Mouse (Mus musculus) limb, embryonic 13.5 days (tissue): ENCODE results near the gene Dennd2a. TPM values are rescaled to one million over a fixed set of nuclear protein-coding genes. Genes with fewer than 3 reads are reported as not detected.

Experiments used
- ATAC-seq: fragments of 200-750 bp; cut with Nextera tagmentation; 2 replicates; pipeline ENCODE4 v1.8.0; 2017; ENCODE audit warnings: low read depth, moderate number of reproducible peaks, moderate TSS enrichment; ENCODE audit not compliant: low FRiP score
- H3K27ac ChIP-seq: fragments of 300-500 bp; sonication (generic); 2 replicates; pipeline ENCODE4 v1.5.1; 2015; ENCODE audit warnings: inconsistent platforms, mild to moderate bottlenecking, moderate library complexity
- H3K27me3 ChIP-seq: fragments of 300-500 bp; sonication (generic); 2 replicates; pipeline ENCODE4 v1.6.1; 2015; ENCODE audit warnings: mild to moderate bottlenecking, inconsistent platforms
- H3K36me3 ChIP-seq: fragments of 300-500 bp; sonication (generic); 2 replicates; pipeline ENCODE4 v1.6.1; 2015; ENCODE audit warnings: inconsistent platforms, mild to moderate bottlenecking, moderate library complexity
- H3K4me1 ChIP-seq: fragments of 300-500 bp; sonication (generic); 2 replicates; pipeline ENCODE4 v1.6.1; 2015; ENCODE audit warnings: inconsistent platforms
- H3K4me2 ChIP-seq: fragments of 300-500 bp; sonication (generic); replicated peaks from 2 replicates; pipeline ENCODE4 v1.6.1; 2015; ENCODE audit warnings: inconsistent platforms, mild to moderate bottlenecking, moderate library complexity
- H3K4me3 ChIP-seq: fragments of 300-500 bp; sonication (generic); 2 replicates; pipeline ENCODE4 v1.5.1; 2015; ENCODE audit warnings: moderate library complexity, mild to moderate bottlenecking, inconsistent platforms
- H3K9ac ChIP-seq: fragments of 300-500 bp; sonication (generic); 2 replicates; pipeline ENCODE4 v1.6.1; 2015; ENCODE audit warnings: mild to moderate bottlenecking, inconsistent platforms
- H3K9me3 ChIP-seq: fragments of 300-500 bp; sonication (generic); 2 replicates; pipeline ENCODE4 v1.6.1; 2016; ENCODE audit warnings: inconsistent platforms
- whole genome bisulfite sequencing: fragments of 180-500 bp; shearing (Covaris S2); methylation state at CpG from one replicate; pipeline ENCODE4 v1.1.7; 2015; 5-methylcytosine and 5-hydroxymethylcytosine counted together
- polyA plus RNA-seq: library from polyadenylated mRNA; unstranded; fragments of >200 nt; fragmentation: Nextera tagmentation; extraction: Ambion mirVana; gene quantifications from 2 replicates; pipeline ENCODE4 v1.2.1, GENCODE M21; 2015

The Dennd2a gene
- polyA plus RNA-seq, result 25.8 and 30.1 TPM in 2 replicates

DNA sequence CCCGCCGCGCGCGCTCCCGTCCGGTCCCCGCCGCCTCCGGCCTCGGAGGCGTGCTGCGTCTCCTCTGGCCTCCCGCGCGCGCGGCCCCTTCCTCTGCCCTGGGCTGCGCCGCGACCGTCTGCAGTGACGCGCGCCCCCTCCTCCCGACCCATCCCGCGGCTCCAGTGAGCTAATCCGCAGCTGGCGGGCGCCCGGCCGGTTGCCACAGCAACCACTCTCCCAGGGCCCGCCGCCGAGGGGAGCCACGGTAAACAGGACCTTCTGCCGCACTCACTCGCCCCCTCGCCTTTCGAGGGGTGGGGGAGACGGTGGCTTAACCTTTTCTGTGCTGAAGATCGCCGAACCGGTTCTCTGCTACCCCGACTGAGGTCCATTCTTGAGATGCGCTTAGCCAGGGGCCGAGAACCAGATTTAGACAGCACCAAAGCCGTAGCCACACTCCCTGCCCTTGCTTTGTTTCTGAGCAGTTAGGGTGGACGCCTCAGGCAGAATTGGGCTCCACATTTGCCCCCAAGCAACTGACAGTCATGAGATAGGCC is at the start of gene Dennd2a:
Gene Dennd2a, minus strand, starts transcription at position 145 of the 539 bp plus-strand sequence.
- Histone ChIP-seq H3K9me3 (no peaks in the 10 kb centered on the region), H3K27me3 (no peaks in the 10 kb centered on the region), H3K27ac (peak within 1 kb of the TSS; percentile 94), H3K4me2 (peak within 1 kb of the TSS; percentile 80), H3K36me3 (peaks cover 13% of the 10 kb centered on the region), H3K9ac (peak within 1 kb of the TSS; percentile 97), H3K4me1 (peaks cover 40% of the 10 kb centered on the region), H3K4me3 (peak within 1 kb of the TSS; percentile 88)
- peak; percentile 95 for ATAC-seq
- WGBS, result under 1% methylated on average over 41 of the region's 50 CpGs

- no peak overlapping the region for H3K27ac ChIP-seq
- 76% methylated on average over 5 of the region's 5 CpGs for WGBS
- H3K27me3 ChIP-seq, result no peaks in the 10 kb centered on the region
- H3K4me2 ChIP-seq, result no peak overlapping the region
- no peak for ATAC-seq
- H3K9ac ChIP-seq, result no peak overlapping the region
- no peaks in the 10 kb centered on the region for H3K9me3 ChIP-seq
- no peaks in the 10 kb centered on the region for H3K4me1 ChIP-seq
- H3K4me3 ChIP-seq, result no peak overlapping the region
- H3K36me3 ChIP-seq, result peaks cover 24% of the 10 kb centered on the region
Measured at GRCm38 (mm10) chr6:39607365-39607764, 49.7 kb upstream of the Dennd2a start.

DNA sequence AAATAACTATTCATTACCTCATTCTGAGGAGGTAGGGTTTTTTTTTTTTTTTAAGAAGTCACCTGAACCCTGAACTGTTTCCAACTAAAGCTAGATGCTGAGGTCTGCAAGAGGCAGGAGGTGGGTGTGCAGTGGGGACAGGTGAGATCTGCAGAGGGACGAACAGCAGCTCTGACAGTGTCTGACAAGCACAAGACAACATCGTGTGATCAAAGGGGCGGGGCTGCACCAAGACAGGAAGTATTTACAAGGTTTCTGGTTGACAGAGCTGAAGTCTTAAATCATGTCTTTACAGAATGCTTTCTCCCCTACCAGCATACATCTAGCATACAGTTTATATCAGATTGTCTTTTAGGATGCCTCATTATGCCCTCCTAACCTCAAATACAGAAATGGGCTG is 49.2 kb upstream of the Dennd2a start:
- no peaks in the 10 kb centered on the region for H3K9me3 ChIP-seq
- H3K27me3 ChIP-seq, result no peaks in the 10 kb centered on the region
- no peak overlapping the region for H3K27ac ChIP-seq
- H3K9ac ChIP-seq, result no peak overlapping the region
- H3K4me1 ChIP-seq, result no peaks in the 10 kb centered on the region
- no peak overlapping the region for H3K4me2 ChIP-seq
- H3K4me3 ChIP-seq, result no peak overlapping the region
- ATAC-seq, result no peak
- 62% methylated on average over 3 of the region's 3 CpGs for WGBS
- H3K36me3 ChIP-seq, result peaks cover 29% of the 10 kb centered on the region

DNA sequence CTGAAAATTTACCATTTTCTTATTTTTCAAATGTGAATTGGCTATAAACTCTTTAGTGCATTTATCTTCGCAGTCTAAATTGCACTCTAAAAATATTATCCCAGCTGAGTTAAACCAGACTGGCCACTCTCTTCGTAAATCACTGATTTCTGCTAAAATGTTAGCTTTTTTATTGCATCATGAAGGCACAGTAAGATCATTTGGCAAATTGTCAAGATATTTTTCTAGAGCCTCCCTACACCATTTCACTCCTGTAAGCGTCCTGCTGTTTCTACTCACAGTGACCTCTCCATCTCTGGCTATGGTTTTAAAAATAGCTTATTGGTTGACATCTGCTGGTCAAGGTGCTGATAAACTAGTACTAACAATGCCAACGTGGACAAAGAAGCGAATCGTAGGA is 48.4 kb upstream of the Dennd2a start:
- Histone ChIP-seq H3K4me3 (no peak overlapping the region), H3K9me3 (no peaks in the 10 kb centered on the region), H3K36me3 (peaks cover 34% of the 10 kb centered on the region), H3K9ac (no peak overlapping the region), H3K27me3 (no peaks in the 10 kb centered on the region), H3K27ac (no peak overlapping the region), H3K4me1 (no peaks in the 10 kb centered on the region), H3K4me2 (no peak overlapping the region)
- ATAC-seq, result no peak
- 81% methylated on average over 6 of the region's 6 CpGs for WGBS

- no peak overlapping the region for H3K9ac ChIP-seq
- 86% methylated on average over 5 of the region's 5 CpGs for WGBS
- no peak overlapping the region for H3K4me3 ChIP-seq
- no peaks in the 10 kb centered on the region for H3K9me3 ChIP-seq
- peaks cover 42% of the 10 kb centered on the region for H3K36me3 ChIP-seq
- H3K27me3 ChIP-seq, result no peaks in the 10 kb centered on the region
- H3K4me2 ChIP-seq, result no peak overlapping the region
- H3K4me1 ChIP-seq, result no peaks in the 10 kb centered on the region
- ATAC-seq, result no peak
- no peak overlapping the region for H3K27ac ChIP-seq
Measured at GRCm38 (mm10) chr6:39604565-39604964, 46.9 kb upstream of the Dennd2a start.

GRCm38 (mm10) chr6:39601828-39602227 is 44.2 kb upstream of the Dennd2a start:
- Histone ChIP-seq H3K9me3 (no peaks in the 10 kb centered on the region), H3K4me3 (no peak overlapping the region), H3K27me3 (no peaks in the 10 kb centered on the region), H3K9ac (no peak overlapping the region), H3K4me2 (no peak overlapping the region), H3K4me1 (no peaks in the 10 kb centered on the region), H3K36me3 (peaks cover 67% of the 10 kb centered on the region), H3K27ac (no peak overlapping the region)
- WGBS, result 85% methylated on average over 3 of the region's 3 CpGs
- no peak for ATAC-seq

GRCm38 (mm10) chr6:39600851-39601250 is 43.2 kb upstream of the Dennd2a start:
- WGBS, result 93% methylated on average over 3 of the region's 3 CpGs

DNA sequence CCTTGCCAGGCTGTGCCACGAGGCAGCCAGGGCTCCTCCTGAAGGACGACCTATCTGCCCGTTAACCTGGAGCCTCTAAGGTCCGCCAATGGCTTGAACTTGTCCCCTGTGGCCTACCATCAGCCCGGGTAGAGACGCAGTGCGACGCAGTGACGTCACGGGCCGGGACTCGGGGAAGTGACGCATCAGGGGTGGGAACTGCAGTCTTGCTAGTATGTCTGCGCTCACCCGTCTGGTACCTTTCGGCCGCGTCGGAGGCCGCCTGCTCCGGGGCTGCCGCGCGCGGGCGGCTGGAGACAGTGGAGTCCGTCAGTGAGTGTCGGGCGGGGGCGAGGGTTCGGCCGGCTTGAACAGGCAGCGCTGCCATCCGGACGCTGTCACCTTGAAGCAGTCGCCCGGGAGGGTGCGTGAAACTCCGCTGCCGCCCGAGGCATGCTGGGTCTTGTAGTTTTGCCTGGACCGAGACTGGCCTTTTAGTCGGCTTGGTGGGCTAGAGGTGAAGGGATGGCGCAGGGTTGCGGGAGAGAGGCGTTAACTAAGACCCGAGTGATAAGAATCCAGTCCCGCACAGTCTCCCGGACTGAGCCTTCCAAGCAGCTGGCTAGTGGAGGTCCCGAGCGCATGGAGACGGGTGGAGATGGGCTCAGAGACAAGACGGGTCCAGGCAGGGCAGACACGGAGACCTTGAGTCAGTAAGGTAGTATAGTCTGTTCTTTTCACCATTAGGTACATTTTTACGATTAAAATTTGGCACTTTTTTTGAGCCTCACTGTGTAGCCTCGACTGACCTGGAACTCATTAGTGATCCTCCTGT is 34.9 kb upstream of the Dennd2a start, which contains the start of gene Ndufb2:
Gene Ndufb2, plus strand, starts transcription at position 174 of the 814 bp plus-strand sequence.
- peaks cover 12% of the 10 kb centered on the region for H3K4me1 ChIP-seq

More at GRCm38 (mm10) chr6:39600851-39601250, 43.2 kb upstream of the Dennd2a start:
- Histone ChIP-seq H3K4me1 (no peaks in the 10 kb centered on the region), H3K36me3 (peaks cover 69% of the 10 kb centered on the region), H3K27me3 (no peaks in the 10 kb centered on the region), H3K4me2 (no peak overlapping the region), H3K9me3 (no peaks in the 10 kb centered on the region), H3K27ac (no peak overlapping the region), H3K4me3 (no peak overlapping the region), H3K9ac (no peak overlapping the region)
- no peak for ATAC-seq

GRCm38 (mm10) chr6:39591481-39591880 is 33.8 kb upstream of the Dennd2a start:
- Histone ChIP-seq H3K27me3 (no peaks in the 10 kb centered on the region), H3K9me3 (no peaks in the 10 kb centered on the region), H3K4me3 (peak overlapping the region; percentile 79), H3K36me3 (peaks cover 41% of the 10 kb centered on the region), H3K27ac (no peak overlapping the region), H3K9ac (no peak overlapping the region), H3K4me2 (peak overlapping the region; percentile 68), H3K4me1 (peaks cover 12% of the 10 kb centered on the region)
- WGBS, result 95% methylated on average over 4 of the region's 4 CpGs
- no peak for ATAC-seq

More for the DNA sequence above, 34.9 kb upstream of the Dennd2a start, which contains the start of gene Ndufb2:
- Histone ChIP-seq H3K9me3 (no peaks in the 10 kb centered on the region), H3K9ac (peak within 1 kb of the TSS; percentile 86), H3K4me2 (peak within 1 kb of the TSS; percentile 68), H3K27ac (peak within 1 kb of the TSS; percentile 90), H3K4me3 (peak within 1 kb of the TSS; percentile 79), H3K36me3 (peaks cover 40% of the 10 kb centered on the region), H3K27me3 (no peaks in the 10 kb centered on the region)
- under 1% methylated on average over 56 of the region's 56 CpGs for WGBS
- peak; percentile 98 for ATAC-seq

- no peak for ATAC-seq
- 96% methylated on average over 6 of the region's 6 CpGs for WGBS
- Histone ChIP-seq H3K36me3 (peaks cover 93% of the 10 kb centered on the region), H3K9ac (no peak within 1 kb of the TSS), H3K4me1 (no peaks in the 10 kb centered on the region), H3K4me2 (no peak within 1 kb of the TSS), H3K27ac (no peak within 1 kb of the TSS), H3K9me3 (no peaks in the 10 kb centered on the region), H3K27me3 (no peaks in the 10 kb centered on the region), H3K4me3 (no peak within 1 kb of the TSS)
Measured at GRCm38 (mm10) chr6:39585517-39585916, 27.9 kb upstream of the Dennd2a start, which contains the start of gene Gm42420. Gm42420 (plus strand) TSS chr6:39585753.

DNA sequence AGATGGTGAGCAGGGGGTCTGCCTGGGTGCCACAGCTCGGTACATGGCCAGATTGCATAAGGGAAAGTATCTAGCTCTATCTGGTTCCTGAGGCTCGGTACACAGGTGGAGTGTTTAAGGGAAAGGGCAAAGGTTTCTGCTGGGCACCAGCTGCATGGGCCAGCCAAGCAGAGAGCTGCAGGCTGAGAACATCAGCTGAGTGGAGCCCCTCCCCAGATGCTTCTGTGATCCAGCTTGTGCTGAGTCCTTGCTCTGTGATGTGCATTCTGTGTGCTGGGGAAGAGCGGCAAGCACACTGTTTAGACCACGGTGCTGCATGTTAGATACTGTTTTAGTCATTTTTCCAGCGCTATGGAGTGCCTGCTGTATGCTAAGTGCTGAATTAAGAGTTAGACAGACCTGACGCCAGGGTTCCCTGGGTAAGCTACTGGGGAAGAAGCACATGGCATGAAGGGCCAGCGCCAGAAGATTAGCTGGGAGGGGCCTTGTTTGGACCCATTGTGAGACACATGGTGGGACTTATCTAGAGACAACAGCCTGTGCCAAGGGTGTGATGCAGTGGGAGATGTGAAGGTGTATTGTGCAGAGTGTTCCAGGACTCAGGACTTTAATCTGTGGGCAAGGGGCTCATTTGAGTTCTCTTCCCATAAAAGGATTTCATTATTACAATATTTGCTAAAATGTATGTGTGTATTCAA is 23.6 kb upstream of the Dennd2a start:
- H3K27me3 ChIP-seq, result no peaks in the 10 kb centered on the region
- no peak overlapping the region for H3K27ac ChIP-seq
- no peaks in the 10 kb centered on the region for H3K4me1 ChIP-seq
- no peak overlapping the region for H3K4me2 ChIP-seq
- WGBS, result 85% methylated on average over 7 of the region's 7 CpGs
- peaks cover 92% of the 10 kb centered on the region for H3K36me3 ChIP-seq
- H3K9me3 ChIP-seq, result no peaks in the 10 kb centered on the region
- H3K4me3 ChIP-seq, result no peak overlapping the region
- ATAC-seq, result no peak
- H3K9ac ChIP-seq, result no peak overlapping the region

GRCm38 (mm10) chr6:39580558-39580957 is 22.9 kb upstream of the Dennd2a start:
- 59% methylated on average over 2 of the region's 2 CpGs for WGBS
- Histone ChIP-seq H3K4me3 (no peak overlapping the region), H3K36me3 (peaks cover 85% of the 10 kb centered on the region), H3K4me2 (no peak overlapping the region), H3K4me1 (no peaks in the 10 kb centered on the region), H3K27ac (no peak overlapping the region), H3K9ac (no peak overlapping the region), H3K9me3 (no peaks in the 10 kb centered on the region), H3K27me3 (no peaks in the 10 kb centered on the region)
- no peak for ATAC-seq
